Mouse (Mus musculus) cerebellum, adult 8-10 months (tissue): ENCODE data around the gene Naip1.
"Not testable (repeated sequence)": the region's sequence is repeated elsewhere in the genome, so short reads cannot be mapped to it uniquely, and the experiment has no call there.

ENCODE experiments used
- DNase-seq: peaks from one replicate; pipeline ENCODE4 v3.0.0; 2022

Naip1 gene

DNA sequence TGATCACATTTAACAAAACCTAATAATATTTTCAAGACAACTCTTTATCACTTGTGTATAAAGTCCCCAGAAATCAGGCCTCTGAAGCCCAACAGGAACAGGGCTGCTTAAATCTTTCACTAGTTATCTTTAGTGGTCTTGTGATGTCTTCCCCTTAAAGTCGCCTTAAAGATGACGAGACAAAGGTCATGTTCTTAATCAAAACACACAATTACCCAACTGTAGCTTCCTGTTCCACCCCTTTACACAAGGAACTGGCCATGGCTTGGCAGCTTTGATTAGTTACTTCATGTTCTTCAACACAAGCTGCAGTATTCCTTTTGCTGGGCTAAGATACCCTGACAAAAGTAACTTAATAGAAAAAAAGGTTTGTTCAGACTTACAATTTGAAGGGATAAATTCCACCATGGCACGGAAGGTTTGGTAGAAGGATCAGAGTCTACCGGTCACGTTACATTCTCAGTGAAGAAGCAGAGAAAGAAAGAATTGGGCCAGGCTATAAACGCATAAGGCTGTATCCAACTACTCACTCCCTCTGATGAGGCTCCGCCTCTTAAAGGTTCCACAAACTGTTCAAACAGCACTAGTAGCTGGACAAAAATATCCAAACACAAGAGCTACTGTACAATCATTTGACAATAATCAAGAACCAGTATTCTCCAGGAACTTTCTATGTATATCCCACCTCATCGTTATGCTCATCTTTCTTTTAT, at the start of gene Naip1:
Gene Naip1, minus strand, starts transcription at position 455 of the 713 bp plus-strand sequence.
- DNase-seq = not testable (repeated sequence)

DNA sequence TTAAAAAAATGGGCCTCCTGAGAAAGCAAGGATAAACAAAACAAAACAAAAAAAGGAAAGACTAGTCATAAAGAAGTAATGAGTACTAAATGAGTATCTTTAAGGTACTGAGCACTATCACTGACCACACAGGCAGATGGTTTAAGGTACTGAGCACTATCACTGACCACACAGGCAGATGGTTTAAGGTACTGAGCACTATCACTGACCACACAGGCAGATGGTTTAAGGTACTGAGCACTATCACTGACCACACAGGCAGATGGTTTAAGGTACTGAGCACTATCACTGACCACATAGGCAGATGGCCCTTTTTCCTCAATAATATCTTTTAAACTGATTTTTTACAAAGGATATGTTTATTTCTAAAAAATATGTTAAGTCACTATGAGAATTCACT, 47.0 kb upstream of the Naip1 start:
- not testable (repeated sequence) for DNase-seq

DNA sequence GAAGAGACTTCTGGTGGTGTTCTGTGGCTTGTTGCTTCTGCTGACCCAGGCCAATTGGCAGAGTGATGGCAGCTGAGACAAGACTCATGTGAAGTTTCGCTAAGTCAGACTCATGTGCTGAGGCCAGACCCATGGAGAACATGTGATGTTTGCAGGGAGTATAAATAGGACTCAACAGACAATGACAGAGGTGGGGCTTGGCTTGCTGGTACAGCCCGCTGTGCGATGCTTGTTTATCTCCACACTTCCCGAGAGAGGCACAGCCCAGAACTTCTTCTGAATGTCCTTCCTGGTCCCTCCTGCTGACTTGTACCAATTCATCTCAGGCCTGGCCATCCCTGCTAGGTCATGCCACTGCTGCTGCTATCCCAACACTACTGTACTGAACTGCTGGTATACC, 42.7 kb upstream of the Naip1 start:
- DNase-seq = no peak

DNA sequence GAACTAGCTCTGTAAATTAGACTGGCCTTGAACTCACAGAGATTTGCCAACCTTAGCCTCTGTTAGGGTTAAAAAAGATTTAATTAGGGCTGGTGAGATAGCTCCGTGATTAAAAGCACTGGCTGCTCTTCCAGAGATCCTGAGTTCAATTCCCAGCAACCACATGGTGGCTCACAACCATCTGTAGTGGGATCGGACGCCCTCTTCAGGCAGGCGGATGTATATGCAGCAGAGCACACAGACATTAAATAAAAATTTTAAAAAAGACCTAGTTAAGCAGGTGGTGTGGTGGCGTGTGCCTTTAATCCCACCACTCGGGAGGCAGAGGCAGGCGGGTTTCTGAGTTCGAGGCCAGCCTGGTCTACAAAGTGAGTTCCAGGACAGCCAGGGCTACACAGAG, 41.7 kb upstream of the Naip1 start:
- not testable (repeated sequence) for DNase-seq

DNA sequence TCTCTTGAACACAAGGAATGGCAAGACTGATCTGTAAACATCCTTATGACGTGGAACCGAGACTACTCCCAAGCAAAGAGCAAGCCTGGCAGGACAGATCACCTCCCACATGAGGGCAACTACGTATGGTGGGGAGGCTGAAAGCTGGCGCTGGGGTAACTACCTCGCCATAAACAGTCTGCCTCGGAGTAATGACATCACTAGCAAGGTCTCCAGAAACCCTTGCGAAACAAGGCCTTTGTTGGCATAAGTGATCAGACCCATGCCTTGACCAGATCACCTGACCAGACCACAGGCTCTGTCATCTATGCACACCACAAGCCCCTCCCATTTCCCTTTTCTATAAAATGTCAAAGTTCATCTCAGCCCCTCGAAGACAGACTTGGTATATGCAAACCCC, 40.6 kb upstream of the Naip1 start:
- DNase-seq = no peak

DNA sequence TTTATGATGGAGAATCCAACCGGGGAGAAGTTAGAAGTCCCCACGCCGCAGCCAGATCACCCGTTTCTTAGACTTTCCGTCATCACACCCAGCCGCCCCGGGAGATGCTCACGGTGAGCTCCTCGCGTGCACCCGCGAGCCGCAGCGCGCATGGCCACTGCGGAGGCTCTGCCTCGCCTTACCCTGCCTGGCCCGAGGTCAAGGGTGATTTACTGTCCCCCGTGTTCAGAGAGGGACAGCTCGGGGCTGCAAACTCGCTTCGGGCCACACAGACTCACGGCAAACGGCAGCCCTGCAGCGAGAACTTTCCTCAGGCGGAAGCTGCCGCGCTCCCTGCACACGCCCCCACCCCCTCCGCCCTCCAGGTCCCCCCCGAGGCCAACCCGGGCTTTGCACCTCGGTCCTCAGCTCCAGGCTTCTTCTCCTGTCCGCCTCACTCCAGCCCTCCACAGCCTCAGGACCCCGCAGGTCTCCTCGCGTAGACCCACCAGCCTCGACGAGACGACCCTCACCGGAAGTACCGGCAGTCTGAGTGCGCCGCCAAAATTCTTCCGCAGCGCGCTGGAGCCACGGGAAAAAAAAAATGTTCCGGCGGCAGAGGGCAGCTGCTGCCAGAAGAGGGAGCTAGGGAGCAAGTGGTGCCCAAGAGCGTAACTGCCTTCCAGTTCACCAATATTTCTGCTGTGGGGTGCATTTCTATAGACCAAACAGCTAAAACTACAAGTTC, 39.6 kb upstream of the Naip1 start, which contains the start of gene Gtf2h2:
Gene Gtf2h2, minus strand, starts transcription at position 519 of the 727 bp plus-strand sequence.
- DNase-seq = peak; percentile 89

DNA sequence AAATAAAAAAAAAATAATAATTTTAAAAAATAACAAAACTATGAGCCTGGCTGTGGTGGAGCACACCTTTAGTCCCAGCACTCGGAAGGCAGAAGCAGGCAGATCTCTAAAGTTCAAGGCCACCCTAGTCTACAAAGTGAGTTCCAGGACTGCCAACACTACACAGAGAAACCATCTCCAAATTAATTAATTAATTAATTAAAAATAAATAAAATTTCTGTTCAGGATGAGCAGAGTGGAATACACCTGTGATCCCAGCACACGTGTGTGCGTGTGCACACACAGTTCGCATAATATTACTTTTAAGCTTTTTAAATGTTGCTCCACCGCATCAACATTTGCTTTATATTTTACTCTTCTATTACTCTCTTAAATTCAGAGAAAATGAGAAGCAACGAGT, 39.0 kb upstream of the Naip1 start:
- no peak for DNase-seq

DNA sequence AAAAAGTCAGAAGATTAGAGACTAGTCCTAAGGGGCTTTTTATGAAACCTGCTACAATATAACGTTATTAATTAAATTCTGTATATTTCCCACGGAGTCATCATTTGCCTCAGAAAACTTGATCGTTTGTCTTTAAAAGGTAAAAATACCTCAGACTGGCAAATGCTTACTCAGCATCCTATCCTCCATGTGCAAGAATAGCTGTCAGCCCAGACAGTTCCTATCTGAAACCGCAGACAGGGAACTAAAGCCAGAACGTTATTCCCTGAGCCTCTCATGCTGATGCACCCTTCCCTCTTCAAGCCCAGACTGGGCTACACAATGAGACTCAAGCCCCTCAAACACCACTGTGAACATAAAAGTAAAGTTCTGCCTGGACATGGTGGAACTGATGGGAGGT, 37.8 kb upstream of the Naip1 start:
- DNase-seq = no peak

DNA sequence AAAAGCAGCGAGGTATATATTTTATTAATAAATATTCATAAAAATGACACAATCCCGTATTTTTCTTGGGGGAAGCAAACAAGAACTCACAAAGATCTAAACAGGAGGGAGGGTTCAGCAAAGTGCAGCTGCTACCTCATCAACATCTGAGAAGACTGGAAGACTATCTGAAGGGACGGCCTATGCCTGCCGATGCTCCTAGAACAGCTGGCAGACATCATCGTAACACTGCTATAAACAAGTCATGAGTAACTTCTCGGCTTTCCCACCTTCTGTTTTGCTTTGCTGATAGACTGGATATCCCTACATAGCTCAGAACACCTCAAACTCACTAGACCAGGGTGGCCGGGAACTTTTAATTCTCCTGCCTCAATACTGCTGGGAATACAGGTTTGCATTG, 30.9 kb upstream of the Naip1 start:
- no peak for DNase-seq

DNA sequence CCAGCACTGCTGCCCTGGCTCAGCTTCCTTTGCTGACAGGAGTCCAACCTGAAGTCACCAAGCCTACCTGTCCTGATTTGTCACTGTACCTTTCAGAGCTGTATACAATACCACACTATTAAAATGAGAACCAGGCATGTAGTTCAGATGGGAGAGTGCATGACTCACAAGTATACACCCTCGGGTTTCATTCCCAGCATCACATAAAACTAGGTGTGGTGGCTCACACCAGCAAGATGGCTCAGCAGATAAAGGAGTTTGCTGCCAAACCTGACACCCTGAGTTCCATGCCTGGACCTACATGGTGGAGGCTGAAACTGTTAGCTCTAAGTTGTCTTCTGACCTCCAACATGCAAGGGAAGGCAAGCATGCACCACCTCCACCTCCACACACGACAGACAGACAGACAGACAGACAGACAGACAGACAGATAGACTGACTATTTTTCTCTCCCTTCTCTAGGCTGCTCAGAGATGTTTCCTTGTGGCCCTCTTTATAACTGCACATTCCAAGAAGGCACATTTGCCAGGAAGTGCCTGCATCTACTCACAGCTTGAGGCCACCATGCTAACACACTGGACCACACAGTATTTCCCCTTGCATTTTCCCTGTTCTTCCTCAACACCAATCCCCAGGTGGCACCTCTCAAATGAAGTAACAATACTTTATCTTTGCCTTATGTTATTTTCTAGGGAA, 11.0 kb upstream of the Naip1 start:
- DNase-seq = no peak

DNA sequence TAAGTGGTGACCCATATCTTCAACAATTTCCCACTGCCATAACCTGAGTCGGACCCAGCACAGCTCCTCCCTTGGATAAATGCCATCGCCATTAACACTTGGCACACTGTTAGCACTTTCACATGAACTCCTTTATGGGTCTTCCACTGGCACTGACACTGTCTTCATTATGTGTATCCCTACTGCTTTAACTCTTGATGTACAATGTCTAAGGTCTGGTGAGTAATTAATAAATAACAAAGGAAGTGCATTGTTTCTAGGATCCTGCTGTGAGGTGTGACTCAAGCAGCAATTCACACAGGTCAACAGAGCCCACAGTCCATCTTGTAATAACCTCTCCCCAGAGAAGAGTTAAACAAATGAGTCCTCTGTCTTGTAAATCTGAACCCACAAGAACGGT, 8.7 kb upstream of the Naip1 start:
- DNase-seq = no peak

DNA sequence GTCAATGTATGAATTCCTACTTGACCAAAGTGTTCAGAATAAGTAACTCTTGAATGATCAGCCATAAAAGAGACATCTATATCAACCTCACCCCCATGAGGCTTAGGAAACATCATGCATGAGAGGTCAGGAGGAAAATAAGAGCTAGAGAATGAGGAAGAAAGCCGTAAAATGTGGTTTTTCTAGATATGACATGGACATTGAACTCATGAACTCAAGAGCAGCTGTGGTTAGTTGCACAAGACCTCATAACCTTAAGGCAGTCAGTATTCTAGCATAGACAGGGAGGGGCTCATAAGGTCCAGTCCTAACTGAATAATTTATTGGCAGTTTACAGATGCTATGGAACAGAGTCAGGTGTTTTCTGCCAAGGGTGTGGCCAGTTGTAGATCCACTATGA, 3.2 kb downstream of the Naip1 start:
- no peak for DNase-seq

DNA sequence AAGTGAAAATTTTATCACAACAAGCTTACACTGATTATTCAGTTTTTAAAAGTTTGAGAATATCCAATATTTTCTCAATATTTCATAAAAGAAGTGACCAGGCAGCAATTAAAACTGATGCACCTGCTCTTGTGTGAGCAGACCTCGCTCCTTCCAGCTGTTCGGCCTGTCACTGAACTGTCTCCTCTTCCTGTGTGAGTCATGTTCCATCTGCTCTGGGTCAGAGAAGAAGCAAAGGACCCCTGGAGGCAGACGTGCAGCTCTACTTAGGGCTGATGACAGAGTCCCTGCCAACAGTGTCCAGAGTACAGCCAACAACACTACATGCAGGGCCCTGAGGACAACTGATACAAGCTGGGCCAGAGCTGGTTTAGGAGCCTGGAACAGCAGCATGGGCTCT, 12.6 kb downstream of the Naip1 start:
- no peak for DNase-seq

DNA sequence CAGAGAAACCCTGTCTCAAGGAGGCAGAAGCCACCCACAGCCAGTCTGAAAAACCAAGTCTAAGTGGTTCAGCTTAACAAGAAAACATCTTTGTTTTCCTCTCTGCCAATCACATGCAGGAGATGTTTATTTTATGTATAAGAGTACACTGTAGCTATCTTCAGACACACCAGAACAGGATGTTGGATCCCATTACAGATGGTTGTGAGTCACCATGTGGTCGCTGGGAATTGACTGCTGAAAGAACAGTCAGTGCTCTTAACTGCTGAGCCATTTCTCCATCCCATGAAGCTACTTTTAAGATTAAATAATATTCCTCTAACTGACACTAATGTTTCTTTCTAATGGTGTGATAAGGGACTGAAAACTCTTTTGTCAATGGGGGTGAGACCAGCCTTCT, 14.0 kb downstream of the Naip1 start:
- DNase-seq = no peak

DNA sequence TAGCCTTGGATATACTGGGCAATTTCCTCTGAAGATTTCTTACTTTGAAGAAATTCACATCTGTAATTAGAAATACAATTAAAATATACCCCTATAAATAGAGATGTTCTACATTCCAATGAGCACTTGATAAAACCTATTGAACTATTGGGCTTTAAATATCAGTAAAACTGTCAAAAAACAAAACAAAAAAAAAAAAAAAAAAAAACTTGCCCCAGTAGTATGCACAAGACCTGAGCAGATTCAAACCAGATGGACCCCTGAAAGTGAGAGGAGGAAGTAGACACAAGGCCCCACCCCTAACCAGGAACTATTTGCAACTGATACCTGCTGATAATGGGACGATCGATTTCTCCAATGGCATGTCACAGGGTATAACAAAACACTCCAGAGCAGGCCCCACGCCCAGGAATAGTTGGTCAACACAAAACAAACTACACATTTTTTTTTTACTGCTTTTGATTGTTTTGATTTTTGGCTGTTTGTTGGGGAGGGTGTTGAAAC, 15.3 kb downstream of the Naip1 start:
- no peak for DNase-seq

DNA sequence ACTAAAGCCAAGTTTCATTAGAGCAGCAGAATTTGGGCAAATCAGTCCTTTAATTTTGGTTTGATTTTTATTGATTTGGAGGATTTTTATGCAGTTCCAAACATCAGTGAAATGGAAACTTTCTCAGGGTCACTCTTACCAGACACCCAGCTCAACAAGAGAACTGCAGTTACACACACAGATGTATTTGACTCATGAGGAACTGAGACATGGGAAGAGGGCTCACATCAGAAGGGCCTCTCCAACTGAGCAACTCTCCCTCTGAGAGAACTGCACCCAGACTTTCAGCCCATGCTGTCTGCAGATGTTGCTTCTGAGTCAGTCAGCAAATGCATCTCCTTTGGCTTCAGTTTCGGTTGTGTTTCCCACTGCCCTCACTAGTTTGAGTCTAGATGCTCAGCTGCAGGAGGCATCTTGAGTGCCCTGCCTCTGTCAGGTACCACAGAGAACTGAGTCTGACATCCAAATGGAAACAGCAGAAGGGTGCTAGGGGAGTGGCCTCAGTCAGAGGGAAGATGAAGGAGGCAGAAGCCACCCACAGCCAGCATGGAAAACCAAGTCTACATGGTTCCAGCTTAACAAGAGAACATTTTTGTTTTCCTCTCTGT, 16.0 kb downstream of the Naip1 start:
- DNase-seq = not testable (repeated sequence)

DNA sequence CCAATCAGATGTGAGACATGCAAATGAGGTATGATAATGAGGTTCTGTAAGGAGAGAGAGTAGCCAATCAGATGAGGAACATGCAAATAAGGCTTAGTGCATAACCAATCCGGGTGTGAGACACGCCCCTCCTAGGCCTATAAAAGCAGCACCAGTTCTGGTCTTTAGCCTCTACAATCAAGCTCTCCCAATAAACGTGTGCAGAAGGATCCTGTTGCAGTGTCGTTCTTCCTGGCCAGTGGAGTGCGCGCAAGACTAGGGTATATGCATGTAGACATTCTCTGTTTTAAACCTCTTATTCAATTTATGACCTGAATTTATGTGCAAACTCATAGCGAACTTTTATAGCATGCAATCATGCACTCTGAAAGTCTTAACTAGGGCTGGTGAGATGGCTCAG, 32.7 kb downstream of the Naip1 start:
- DNase-seq = not testable (repeated sequence)

DNA sequence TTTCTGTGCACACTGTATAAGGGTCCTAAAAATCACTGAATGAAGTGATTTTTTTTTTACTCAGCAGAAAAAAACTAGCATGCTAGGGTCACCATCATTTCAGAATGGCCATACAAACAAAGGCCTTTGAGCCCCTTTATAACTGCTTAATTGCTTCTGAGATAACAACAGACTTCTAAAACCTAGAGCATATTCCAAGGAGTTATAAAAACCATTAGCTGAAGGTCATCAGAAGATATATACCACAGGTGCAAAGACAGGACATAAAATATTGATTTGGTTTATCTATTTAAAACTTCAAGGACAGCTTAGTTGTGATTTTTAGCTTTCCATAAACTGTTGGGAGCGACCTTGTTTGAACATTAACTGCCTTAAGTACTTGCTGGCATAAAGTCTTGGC, 38.2 kb downstream of the Naip1 start:
- DNase-seq = no peak

DNA sequence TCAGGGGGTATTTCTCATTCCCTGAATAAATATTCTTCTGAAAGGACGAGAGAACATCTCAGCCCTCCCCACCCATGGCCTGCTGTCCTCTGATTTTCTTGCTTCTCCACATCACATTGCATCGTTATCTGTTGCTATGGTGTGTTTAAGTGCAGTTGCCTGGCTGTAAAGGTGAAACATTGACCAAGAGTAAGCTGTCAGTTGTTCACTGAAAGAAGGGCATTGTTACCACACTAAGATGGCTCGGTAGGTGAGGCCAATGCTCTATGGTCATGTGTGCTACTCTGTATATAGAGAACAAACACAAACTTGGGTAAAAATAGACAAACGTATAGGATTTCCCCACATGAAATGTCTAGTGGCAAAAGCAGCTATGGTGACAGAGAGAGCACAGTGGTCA, 42.8 kb downstream of the Naip1 start:
- DNase-seq = no peak

DNA sequence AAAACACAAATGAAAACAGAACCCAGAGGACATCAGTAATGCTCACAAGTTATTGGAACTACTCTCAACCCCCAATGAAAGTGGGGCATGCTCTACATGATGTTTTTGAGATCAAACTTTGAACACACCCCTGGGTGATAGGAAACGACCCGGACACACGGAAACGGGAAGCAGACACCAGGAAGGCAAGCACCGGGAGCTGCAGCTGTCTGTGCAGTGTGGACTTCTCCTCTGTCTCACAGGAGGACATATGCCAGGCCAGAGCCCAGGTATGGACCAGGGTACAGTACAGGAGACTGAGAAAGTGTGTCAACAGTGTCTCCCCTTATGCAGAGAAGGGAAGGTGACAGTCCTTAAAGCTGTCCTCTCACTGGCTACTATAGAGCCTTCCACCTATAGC, 43.5 kb downstream of the Naip1 start:
- DNase-seq = no peak

DNA sequence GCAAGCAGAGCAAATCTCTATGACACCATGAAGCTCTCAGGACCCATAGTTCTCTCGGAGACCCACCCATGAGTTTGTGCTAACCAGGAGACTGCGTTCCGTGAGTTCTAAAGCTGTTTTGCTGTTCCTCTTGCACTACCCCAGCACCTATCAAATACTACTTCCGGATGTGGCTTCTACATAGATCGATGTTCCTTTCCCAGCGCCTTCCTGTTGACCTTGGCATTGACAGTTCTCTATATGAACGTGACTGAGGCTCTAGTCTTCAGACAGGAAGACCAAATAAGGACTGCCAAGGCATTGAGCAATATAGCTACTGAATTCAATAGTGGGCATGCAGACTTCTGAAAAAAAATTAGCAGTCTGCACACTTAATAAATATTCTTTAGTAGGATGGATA, 44.4 kb downstream of the Naip1 start:
- no peak for DNase-seq

DNA sequence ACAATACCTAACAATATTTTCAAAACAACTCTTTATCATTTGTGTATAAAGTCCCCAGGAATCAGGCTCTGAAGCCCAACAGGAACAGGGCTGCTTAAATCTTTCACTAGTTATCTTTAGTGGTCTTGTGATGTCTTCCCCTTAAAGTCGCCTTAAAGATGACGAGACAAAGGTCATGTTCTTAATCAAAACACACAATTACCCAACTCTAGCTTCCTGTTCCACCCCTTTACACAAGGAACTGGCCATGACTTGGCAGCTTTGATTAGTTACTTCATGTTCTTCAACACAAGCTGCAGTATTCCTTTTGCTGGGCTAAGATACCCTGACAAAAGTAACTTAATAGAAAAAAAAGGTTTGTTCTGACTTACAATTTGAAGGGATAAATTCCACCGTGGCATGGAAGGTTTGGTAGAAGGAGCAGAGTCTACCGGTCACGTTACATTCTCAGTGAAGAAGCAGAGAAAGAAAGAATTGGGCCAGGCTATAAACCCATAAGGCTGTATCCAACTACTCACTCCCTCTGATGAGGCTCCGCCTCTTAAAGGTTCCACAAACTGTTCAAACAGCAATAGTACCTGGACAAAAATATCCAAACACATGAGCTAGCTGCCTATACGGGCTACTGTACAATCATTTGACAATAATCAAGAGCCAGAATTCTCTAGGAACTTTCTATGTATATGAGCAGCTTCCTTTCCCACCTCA, 49.6 kb downstream of the Naip1 start:
- not testable (repeated sequence) for DNase-seq

DNA sequence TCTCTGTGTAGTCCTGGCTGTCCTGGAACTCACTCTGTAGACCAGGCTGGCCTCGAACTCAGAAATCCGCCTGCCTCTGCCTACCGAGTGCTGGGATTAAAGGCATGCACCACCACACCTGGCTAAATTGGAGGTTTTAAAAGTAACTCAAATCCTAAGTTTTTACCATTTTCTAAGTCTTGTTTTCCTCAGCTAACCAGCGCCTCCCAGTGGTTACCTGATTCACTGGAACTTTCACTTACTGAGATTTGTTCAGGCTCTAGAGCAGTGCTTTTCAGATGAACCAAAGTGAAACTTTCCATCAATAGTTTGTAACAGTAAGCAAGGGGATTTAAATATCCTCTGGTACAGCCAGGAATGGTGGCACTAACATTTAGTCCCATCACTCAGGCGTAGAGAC, 61.6 kb downstream of the Naip1 start:
- not testable (repeated sequence) for DNase-seq
